Mouse (Mus musculus): ENCODE data around the gene Gm38393. TPM values are rescaled to one million over a fixed set of nuclear protein-coding genes. Genes with fewer than 3 reads are reported as not detected.

The Gm38393 gene
- 2.7 and 3.9 TPM in 2 replicates for total RNA-seq (2021)
- long read RNA-seq, result 0 reads

- DNase-seq, result peak; percentile 65
Measured at GRCm38 (mm10) chr7:60004606-60005330, at the start of gene Gm38393, which contains the start of gene Snurf. Gm38393 (minus strand) TSS chr7:60005064. Snurf (minus strand) TSS chr7:60005049.

GRCm38 (mm10) chr7:60047481-60048201, 42.8 kb upstream of the Gm38393 start:
- no peak for DNase-seq

GRCm38 (mm10) chr7:60013186-60013585, 8.3 kb upstream of the Gm38393 start:
- DNase-seq, result no peak

- DNase-seq, result no peak
Measured at GRCm38 (mm10) chr7:60007727-60008360, 3.0 kb upstream of the Gm38393 start.

- no peak for DNase-seq
Measured at GRCm38 (mm10) chr7:60006262-60006661, 1.4 kb upstream of the Gm38393 start.

- DNase-seq, result peak; percentile 13
Measured at GRCm38 (mm10) chr7:60003921-60004605, 801 bp downstream of the Gm38393 start.

GRCm38 (mm10) chr7:60003006-60003865, 1.6 kb downstream of the Gm38393 start:
- no peak for DNase-seq

- DNase-seq, result no peak
Measured at GRCm38 (mm10) chr7:59978646-59979045, 26.2 kb downstream of the Gm38393 start.

Other genes with a start within 250 kb of the Gm38393 start
- gene Snurf, start within 50 bp of the Gm38393 start, total RNA-seq (2021), result 54.0 and 81.9 TPM in 2 replicates
- 24.1 and 28.5 TPM in 2 replicates for gene Snrpn, start 135.2 kb upstream of the Gm38393 start, total RNA-seq (2021)